Mouse (Mus musculus): Measurements from ENCODE around the gene Mrgprh. TPM values are rescaled to one million over a fixed set of nuclear protein-coding genes. Genes with fewer than 3 reads are reported as not detected.

Gene Mrgprh
- polyA plus RNA-seq, 1 experiment from 2014 or later = not detected

GRCm38 (mm10) chr17:12844540-12844939 lies 31.3 kb upstream of the Mrgprh start:
- ATAC-seq (ENCODE audit: low FRiP score) = no peak
- H3K4me1 ChIP-seq (ENCODE audit: control insufficient read depth, insufficient read depth, low read length) = no peaks in the 10 kb centered on the region
- H3K27ac ChIP-seq (ENCODE audit: low read depth, low read length) = no peak overlapping the region
- H3K9me3 ChIP-seq (ENCODE audit: control insufficient read depth, low read length) = no peaks in the 10 kb centered on the region
- H3K9ac ChIP-seq (ENCODE audit: low read length) = no peak overlapping the region
- no peak overlapping the region for H3K4me2 ChIP-seq
- H3K36me3 ChIP-seq (ENCODE audit: control insufficient read depth, insufficient read depth, low read length) = no peaks in the 10 kb centered on the region
- 94% methylated on average over 4 of the region's 4 CpGs for WGBS
- no peaks in the 10 kb centered on the region for H3K27me3 ChIP-seq (ENCODE audit: control insufficient read depth, insufficient read depth, low read length)
- no peak overlapping the region for H3K4me3 ChIP-seq (ENCODE audit: low read depth, low read length)
- DNase-seq (ENCODE audit: low spot score, missing footprints) = no peak

DNA sequence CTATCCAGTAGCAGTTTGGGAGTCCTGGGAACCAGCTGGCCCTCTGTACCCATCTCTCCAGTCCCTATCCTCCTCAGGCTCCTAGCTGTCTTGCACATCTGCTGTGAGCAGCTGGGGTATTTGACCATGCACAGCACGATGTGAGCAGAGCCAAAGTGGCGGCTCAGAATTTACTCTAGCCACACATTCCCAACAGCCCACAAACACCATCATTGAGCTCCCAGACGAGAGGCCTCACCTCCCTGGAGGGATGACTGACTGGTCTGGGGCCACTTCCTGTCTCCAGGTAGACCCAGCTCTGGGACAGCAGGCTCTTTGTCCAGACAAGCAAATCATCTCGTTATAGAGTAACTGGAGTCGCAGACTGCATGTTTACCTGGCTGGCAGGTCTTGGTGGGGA lies 30.0 kb upstream of the Mrgprh start:
- ATAC-seq (ENCODE audit: low FRiP score) (no peak), DNase-seq (ENCODE audit: low spot score, missing footprints) (no peak)
- H3K4me2 ChIP-seq = no peak overlapping the region
- no peak overlapping the region for H3K9ac ChIP-seq (ENCODE audit: low read length)
- no peak overlapping the region for H3K4me3 ChIP-seq (ENCODE audit: low read depth, low read length)
- H3K4me1 ChIP-seq (ENCODE audit: control insufficient read depth, insufficient read depth, low read length) = no peaks in the 10 kb centered on the region
- H3K36me3 ChIP-seq (ENCODE audit: control insufficient read depth, insufficient read depth, low read length) = no peaks in the 10 kb centered on the region
- 67% methylated on average over 5 of the region's 5 CpGs for WGBS
- H3K9me3 ChIP-seq (ENCODE audit: control insufficient read depth, low read length) = no peaks in the 10 kb centered on the region
- no peaks in the 10 kb centered on the region for H3K27me3 ChIP-seq (ENCODE audit: control insufficient read depth, insufficient read depth, low read length)
- H3K27ac ChIP-seq (ENCODE audit: low read depth, low read length) = no peak overlapping the region

- no peak for ATAC-seq (ENCODE audit: low FRiP score)
- Histone ChIP-seq H3K4me3 (ENCODE audit: low read depth, low read length) (no peak overlapping the region), H3K9me3 (ENCODE audit: control insufficient read depth, low read length) (no peaks in the 10 kb centered on the region), H3K36me3 (ENCODE audit: control insufficient read depth, insufficient read depth, low read length) (no peaks in the 10 kb centered on the region), H3K27me3 (ENCODE audit: control insufficient read depth, insufficient read depth, low read length) (no peaks in the 10 kb centered on the region), H3K27ac (ENCODE audit: low read depth, low read length) (no peak overlapping the region), H3K9ac (ENCODE audit: low read length) (no peak overlapping the region), H3K4me1 (ENCODE audit: control insufficient read depth, insufficient read depth, low read length) (no peaks in the 10 kb centered on the region), H3K4me2 (no peak overlapping the region)
- WGBS = 86% methylated on average over 5 of the region's 5 CpGs
- DNase-seq (ENCODE audit: low spot score, missing footprints) = no peak
Measured at GRCm38 (mm10) chr17:12846474-12846873, 29.4 kb upstream of the Mrgprh start.

DNA sequence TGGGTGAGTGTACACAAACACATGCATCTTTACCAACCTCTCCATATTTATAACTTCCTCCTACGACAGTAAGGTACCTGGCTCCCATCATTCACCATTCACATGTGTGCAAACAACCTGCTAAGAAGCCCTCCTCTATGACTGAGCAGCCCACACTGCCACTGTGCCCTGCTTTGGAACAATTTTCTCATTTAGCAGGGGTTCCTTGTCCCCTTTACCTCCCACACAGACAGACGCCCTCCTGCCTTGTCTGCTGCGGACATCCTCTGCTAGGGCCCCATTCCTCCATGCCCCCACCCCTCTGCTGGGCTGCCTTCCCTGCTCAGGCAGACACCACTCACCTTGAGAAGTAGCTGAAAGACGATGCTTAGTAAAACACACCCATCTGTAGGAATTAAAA lies 28.1 kb upstream of the Mrgprh start:
- no peak for DNase-seq (ENCODE audit: low spot score, missing footprints)
- Histone ChIP-seq H3K9ac (ENCODE audit: low read length) (no peak overlapping the region), H3K4me2 (no peak overlapping the region), H3K4me3 (ENCODE audit: low read depth, low read length) (no peak overlapping the region), H3K27ac (ENCODE audit: low read depth, low read length) (no peak overlapping the region), H3K27me3 (ENCODE audit: control insufficient read depth, insufficient read depth, low read length) (no peaks in the 10 kb centered on the region), H3K36me3 (ENCODE audit: control insufficient read depth, insufficient read depth, low read length) (no peaks in the 10 kb centered on the region), H3K4me1 (ENCODE audit: control insufficient read depth, insufficient read depth, low read length) (no peaks in the 10 kb centered on the region), H3K9me3 (ENCODE audit: control insufficient read depth, low read length) (no peaks in the 10 kb centered on the region)
- ATAC-seq (ENCODE audit: low FRiP score) = no peak
- 73% methylated on average over 4 of the region's 4 CpGs for WGBS

DNA sequence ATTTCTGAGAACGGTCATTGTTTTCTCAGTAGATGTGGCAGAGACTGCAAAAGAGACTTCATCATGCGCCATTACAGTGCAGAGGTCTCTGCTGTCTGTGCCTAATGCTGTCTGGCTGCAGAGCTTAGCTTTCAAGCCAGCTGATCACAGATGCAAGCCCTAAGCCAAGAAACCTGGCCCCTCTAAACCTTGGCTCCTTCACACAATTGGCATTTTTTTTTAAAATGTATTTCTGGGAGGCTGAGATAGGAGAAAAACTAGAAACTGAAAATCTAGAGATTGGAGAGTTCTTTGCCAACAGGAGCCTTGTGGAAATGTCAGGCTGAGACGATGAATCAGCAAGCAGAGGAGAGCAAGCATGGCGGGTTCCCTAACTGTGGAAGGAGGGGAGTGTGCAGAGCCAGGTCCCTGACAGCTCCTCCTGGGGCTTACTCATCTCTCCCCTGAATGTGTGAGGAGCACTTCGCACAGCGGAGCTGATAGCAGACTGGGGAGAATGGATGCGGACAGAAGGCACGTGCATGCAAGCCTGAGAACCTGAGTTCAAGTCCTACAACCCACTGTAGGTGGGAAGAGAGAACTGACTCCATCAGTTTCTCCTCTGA lies 26.0 kb upstream of the Mrgprh start:
- H3K9ac ChIP-seq (ENCODE audit: low read length) = no peak overlapping the region
- no peak overlapping the region for H3K27ac ChIP-seq (ENCODE audit: low read depth, low read length)
- DNase-seq (ENCODE audit: low spot score, missing footprints) (no peak), ATAC-seq (ENCODE audit: low FRiP score) (no peak)
- H3K4me1 ChIP-seq (ENCODE audit: control insufficient read depth, insufficient read depth, low read length) = no peaks in the 10 kb centered on the region
- H3K27me3 ChIP-seq (ENCODE audit: control insufficient read depth, insufficient read depth, low read length) = no peaks in the 10 kb centered on the region
- H3K36me3 ChIP-seq (ENCODE audit: control insufficient read depth, insufficient read depth, low read length) = no peaks in the 10 kb centered on the region
- H3K9me3 ChIP-seq (ENCODE audit: control insufficient read depth, low read length) = no peaks in the 10 kb centered on the region
- H3K4me2 ChIP-seq = no peak overlapping the region
- WGBS = 86% methylated on average over 8 of the region's 8 CpGs
- no peak overlapping the region for H3K4me3 ChIP-seq (ENCODE audit: low read depth, low read length)

- 69% methylated on average over 11 of the region's 11 CpGs for WGBS
- H3K4me1 ChIP-seq (ENCODE audit: control insufficient read depth, insufficient read depth, low read length) = no peaks in the 10 kb centered on the region
Measured at GRCm38 (mm10) chr17:12851689-12852088, 24.1 kb upstream of the Mrgprh start.

DNA sequence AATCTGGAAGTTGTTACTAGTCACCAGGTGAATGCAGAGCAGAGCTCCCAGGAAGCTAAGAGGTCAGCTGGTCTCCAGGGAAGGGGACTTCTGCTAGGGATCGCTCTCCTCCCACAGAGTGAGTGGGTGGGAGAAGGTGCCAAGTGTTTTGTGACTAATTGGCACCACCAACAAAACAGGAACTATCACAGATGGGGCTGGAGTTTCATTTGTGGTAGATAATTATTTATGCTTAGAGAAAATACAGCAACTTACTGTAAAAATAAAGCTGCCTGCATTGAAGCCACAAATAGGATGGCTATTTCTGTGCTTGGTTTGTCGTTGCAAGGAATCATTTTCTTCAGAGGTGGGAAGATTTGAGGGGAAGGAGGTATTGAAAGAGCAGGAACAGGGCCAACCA lies 22.0 kb upstream of the Mrgprh start:
- Histone ChIP-seq H3K4me1 (ENCODE audit: control insufficient read depth, insufficient read depth, low read length) (no peaks in the 10 kb centered on the region), H3K9ac (ENCODE audit: low read length) (no peak overlapping the region), H3K27ac (ENCODE audit: low read depth, low read length) (no peak overlapping the region), H3K4me3 (ENCODE audit: low read depth, low read length) (no peak overlapping the region), H3K36me3 (ENCODE audit: control insufficient read depth, insufficient read depth, low read length) (no peaks in the 10 kb centered on the region), H3K4me2 (no peak overlapping the region), H3K9me3 (ENCODE audit: control insufficient read depth, low read length) (no peaks in the 10 kb centered on the region), H3K27me3 (ENCODE audit: control insufficient read depth, insufficient read depth, low read length) (no peaks in the 10 kb centered on the region)
- ATAC-seq (ENCODE audit: low FRiP score) (no peak), DNase-seq (ENCODE audit: low spot score, missing footprints) (no peak)
- 88% methylated on average over 2 of the region's 2 CpGs for WGBS

More at GRCm38 (mm10) chr17:12851689-12852088, 24.1 kb upstream of the Mrgprh start:
- H3K4me3 ChIP-seq (ENCODE audit: low read depth, low read length) = no peak overlapping the region
- no peak overlapping the region for H3K27ac ChIP-seq (ENCODE audit: low read depth, low read length)
- no peaks in the 10 kb centered on the region for H3K36me3 ChIP-seq (ENCODE audit: control insufficient read depth, insufficient read depth, low read length)
- DNase-seq (ENCODE audit: low spot score, missing footprints) (no peak), ATAC-seq (ENCODE audit: low FRiP score) (no peak)
- H3K4me2 ChIP-seq = no peak overlapping the region
- H3K27me3 ChIP-seq (ENCODE audit: control insufficient read depth, insufficient read depth, low read length) = no peaks in the 10 kb centered on the region
- H3K9me3 ChIP-seq (ENCODE audit: control insufficient read depth, low read length) = no peaks in the 10 kb centered on the region
- H3K9ac ChIP-seq (ENCODE audit: low read length) = no peak overlapping the region; the same call in 1 of the 2 replicates

DNA sequence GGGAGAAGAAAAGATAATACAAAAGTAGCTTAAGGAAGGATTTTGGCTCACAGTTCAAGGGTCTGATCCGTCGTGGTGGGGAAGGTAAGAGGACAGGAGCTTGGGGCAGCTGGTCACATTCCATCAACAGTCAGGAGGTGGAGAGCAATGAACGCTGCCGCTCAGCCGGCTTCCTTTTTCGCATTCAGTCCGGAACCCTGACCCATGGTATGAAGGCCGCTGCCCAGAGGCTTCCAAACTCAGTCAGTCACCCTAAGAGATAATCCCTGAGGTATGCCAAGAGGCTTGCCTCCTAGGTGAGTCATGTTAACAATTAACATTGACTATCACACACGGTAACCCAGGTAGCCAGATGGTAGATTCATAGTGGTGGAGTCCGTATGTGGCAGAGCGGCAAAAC lies 21.4 kb upstream of the Mrgprh start:
- no peaks in the 10 kb centered on the region for H3K36me3 ChIP-seq (ENCODE audit: control insufficient read depth, insufficient read depth, low read length)
- no peak overlapping the region for H3K4me2 ChIP-seq
- no peaks in the 10 kb centered on the region for H3K9me3 ChIP-seq (ENCODE audit: control insufficient read depth, low read length)
- whole genome bisulfite sequencing = 93% methylated on average over 11 of the region's 11 CpGs
- no peak overlapping the region for H3K4me3 ChIP-seq (ENCODE audit: low read depth, low read length)
- H3K4me1 ChIP-seq (ENCODE audit: control insufficient read depth, insufficient read depth, low read length) = no peaks in the 10 kb centered on the region
- DNase-seq (ENCODE audit: low spot score, missing footprints) (no peak), ATAC-seq (ENCODE audit: low FRiP score) (no peak)
- no peak overlapping the region for H3K27ac ChIP-seq (ENCODE audit: low read depth, low read length)
- H3K9ac ChIP-seq (ENCODE audit: low read length) = no peak overlapping the region
- no peaks in the 10 kb centered on the region for H3K27me3 ChIP-seq (ENCODE audit: control insufficient read depth, insufficient read depth, low read length)

GRCm38 (mm10) chr17:12857395-12857794 lies 18.4 kb upstream of the Mrgprh start:
- Histone ChIP-seq H3K27me3 (ENCODE audit: control insufficient read depth, insufficient read depth, low read length) (no peaks in the 10 kb centered on the region), H3K4me3 (ENCODE audit: low read depth, low read length) (no peak overlapping the region), H3K27ac (ENCODE audit: low read depth, low read length) (no peak overlapping the region), H3K4me2 (no peak overlapping the region), H3K9ac (ENCODE audit: low read length) (no peak overlapping the region), H3K36me3 (ENCODE audit: control insufficient read depth, insufficient read depth, low read length) (no peaks in the 10 kb centered on the region), H3K9me3 (ENCODE audit: control insufficient read depth, low read length) (no peaks in the 10 kb centered on the region), H3K4me1 (ENCODE audit: control insufficient read depth, insufficient read depth, low read length) (no peaks in the 10 kb centered on the region)
- no peak for DNase-seq (ENCODE audit: low spot score, missing footprints)
- no peak for ATAC-seq (ENCODE audit: low FRiP score)
- WGBS = 59% methylated on average over 3 of the region's 3 CpGs
